Mouse (Mus musculus) layer of hippocampus, postnatal 10 days (tissue): Measurements from ENCODE around the gene Mindy4. TPM values are rescaled to one million over a fixed set of nuclear protein-coding genes. Genes with fewer than 3 reads are reported as not detected.

Source experiments
- DNase-seq, 2 experiments: peaks; one replicate each; pipeline ENCODE4 v3.0.0; 2021; ENCODE audit warnings: low spot score in 2 of 2
- total RNA-seq, 2 experiments: library from RNA; stranded (reverse); gene quantifications; 2 replicates each; pipeline ENCODE4 v1.2.3; 2021

The Mindy4 gene
- total RNA-seq, 2 experiments from 2014 or later = 10.9 to 12.5 TPM

DNA sequence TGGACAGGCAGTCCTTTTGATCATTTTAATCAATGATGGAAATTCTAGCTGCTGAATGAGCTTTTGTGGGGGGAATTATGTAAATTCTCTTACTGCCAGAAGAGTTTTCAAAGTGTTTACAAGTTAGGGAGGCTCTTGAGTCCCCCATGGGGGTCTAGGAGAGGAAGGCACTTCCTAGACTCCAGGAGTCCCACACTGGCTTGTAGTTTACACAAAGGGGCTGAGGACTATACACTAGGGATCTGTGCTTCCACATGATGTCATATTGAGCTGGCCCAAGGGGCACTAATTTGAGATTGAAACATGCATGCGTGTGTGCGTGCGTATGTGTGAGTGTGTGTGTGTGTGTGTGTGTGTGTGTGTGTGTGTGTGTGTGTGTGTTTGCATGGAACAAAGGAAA is 748 bp downstream of the Mindy4 start:
- peak; percentile 25 to 29 for DNase-seq

DNA sequence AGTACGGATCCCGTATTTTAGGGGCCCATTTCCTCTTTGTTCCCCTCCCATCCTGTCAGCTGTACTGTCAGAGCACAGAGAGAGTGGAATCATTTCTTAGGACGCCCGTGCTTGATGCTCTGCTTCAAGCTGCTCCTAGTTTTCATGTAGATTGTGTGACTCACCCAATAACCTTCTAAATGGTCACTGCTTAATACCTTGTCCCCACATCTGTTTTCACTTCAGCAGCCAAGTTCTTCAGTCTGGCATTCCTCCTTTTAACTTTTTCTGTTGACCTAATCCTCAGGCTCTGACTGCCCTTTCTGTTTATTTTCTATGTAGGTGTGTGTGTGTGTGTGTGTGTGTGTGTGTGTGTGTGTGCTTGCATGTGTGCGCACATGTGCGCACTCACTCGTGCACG is 4.6 kb downstream of the Mindy4 start:
- DNase-seq = no peak

DNA sequence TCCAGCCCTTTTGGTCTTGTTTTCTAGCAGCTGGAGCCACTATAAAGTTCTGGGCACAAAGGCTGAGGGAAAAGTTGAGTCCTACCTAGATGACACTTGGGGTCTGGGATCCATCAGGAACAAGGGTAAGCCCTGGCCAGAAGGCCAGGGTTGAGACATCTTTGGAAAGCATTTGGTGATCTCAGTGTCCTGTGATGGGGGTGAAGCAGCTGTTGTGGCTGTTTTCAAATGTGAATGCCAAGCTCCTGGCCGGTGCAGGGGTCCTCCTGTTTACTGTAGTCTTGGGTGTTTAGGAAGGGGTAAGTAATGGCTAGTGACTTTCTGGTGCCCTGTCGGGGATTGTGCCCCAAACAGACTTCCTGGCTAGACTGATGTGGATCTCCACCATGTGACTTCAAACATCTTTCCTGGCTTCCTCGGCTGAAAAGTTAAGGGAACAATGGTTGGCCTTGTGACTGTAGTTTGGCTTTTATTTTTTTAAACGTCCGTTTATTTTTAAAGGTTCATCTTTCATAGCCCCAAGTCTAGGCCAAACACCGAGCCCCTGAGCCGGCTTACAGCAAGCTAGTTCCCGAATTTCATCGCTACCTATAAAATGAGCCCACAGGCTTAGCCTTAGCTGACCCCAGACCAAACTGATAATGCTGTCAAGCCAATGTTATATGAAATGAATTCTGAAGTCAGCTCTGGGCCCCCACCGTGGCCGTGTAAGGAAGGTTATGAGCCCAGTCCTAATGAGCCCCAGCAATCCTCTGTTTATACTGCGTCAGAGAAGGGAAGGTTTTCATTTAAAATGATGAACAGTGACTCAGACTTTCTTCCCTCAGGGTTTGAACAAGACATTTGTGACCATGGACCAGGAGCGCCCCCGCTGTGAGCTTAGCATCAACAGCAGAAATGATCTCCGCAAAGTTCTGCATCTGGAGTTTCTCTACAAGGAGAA is 7.5 kb downstream of the Mindy4 start:
- DNase-seq = no peak

DNA sequence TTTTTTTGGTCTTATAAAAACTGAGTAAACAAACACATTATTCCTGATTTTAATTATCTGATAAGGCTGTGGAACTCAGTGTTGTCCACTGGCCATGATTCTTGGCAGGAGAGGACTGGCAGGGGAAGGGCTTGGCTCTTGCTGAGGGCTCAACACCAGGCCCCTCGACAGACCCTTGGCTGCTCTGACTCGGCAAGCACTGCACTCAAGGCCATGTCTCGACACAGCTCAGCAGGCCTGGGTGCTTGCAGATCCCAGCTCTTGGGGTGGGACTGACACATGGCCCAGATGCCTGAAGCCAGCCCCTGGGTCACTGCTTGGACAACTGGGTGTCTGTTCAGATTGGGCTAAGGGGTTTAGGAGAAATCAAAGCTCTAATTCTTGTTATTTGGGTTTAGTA is 11.4 kb downstream of the Mindy4 start:
- no peak for DNase-seq

DNA sequence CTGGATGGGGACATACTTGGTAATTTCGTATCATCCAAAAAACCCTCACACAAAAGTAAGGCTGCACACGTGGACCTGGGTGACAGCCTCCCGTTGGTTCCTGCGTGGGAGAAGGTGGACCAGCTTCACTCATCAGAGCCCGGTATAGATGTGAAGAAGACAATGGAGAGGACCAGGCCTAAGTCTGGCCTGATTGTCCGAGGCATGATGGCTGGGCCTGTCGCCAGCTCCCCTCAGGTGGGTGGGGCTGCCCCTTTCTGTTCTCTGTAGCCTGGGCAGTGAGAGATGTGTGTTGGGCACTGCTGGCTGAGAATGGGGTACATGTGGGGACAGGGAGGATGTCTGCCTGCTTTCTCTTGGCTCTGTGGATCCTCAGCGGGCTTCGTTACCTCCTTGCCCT is 15.0 kb downstream of the Mindy4 start:
- no peak for DNase-seq

DNA sequence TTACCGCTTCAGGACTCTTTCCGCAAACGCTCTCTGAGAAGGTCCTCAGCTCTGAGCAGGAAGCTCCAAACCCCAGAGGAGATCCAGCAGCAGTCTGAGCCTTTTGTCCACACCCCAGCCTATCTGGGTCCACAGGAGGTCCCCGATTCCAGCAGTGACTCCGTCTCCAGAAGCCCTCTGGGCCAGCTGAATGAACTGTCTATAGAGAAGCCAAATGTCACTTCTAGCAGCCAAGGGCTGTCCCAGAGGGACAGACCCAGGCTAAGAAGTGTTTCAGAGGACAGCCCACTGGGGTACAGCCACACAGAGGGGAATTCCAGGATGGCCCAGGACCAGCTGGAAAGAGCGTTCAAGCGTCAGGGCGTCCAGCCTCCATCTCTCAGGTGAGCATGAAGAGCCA is 20.8 kb downstream of the Mindy4 start:
- no peak for DNase-seq

DNA sequence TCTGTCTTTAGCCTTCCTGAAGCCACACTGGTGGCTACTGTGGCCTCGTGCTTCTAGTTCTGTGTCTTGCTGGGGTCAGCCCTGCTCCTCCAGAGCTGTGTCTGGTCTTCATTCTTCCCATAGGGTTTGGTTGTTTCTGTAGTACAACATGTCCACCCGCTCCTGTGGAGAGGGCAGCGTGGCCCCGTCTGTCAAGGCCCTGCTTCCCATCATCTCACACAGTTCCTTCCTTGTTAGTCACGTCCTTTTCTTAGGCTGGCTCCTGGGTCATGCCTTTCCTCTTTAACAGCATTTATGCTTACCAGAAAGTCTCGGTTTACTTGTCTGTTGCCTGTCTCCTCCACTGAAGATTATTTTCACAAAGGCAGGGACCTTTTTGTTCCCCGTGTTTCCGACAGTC is 26.9 kb downstream of the Mindy4 start:
- DNase-seq = no peak

DNA sequence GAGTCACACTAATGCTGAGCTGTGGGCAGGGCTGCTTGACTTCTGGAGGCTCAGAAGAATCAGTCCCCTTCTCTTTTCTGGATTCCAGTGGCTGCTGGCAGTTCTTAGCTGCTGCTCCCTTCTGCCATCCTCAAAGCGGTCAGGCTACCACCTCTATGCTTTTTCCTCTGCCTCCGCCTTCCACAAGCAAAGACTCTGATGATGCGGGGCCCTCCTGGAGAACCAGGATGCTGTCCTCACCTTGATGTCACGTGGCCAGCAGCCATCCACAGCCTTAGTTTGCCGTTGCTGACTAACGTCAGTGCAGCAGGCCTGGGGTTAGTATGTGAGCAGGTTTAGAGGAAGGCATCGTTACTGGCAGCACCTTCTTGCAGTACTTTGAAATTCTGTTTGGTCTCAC is 28.9 kb downstream of the Mindy4 start:
- DNase-seq = no peak

DNA sequence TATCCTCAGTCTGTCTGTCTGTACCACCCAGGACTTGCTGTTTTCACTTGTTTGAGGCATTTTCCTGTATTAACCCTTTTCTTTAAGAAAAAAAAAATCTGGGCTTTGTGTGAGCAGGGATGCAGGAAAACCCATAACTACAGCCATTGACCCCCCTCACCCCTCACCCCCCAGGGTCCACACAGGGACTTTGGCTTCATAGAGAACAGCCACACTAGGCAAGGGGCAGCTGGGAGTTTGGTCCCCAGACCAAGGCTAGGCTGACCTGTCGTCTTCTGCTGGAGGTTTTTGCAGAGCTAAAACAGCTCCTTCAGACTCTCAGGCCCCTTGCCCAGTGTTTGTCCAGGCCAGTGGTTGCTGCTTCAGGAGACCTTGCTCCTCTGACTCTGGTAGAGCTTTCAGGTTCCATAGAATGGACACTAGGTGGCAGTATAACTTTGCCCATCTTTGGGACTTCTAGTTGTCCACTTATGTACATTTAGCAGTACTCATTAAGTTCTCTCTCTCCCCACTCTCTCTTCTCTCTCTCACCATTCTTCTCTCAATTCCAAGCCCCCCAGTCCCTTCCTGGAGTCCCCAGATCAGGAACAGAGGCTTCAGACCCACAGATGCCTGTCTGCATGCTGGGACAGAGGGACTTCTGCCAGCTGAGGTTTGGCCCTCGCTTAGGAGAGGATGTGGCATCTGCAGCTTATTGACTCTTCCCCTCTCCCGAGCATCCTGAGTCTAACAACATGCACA is 29.5 kb downstream of the Mindy4 start:
- peak; percentile 29 to 46 for DNase-seq

DNA sequence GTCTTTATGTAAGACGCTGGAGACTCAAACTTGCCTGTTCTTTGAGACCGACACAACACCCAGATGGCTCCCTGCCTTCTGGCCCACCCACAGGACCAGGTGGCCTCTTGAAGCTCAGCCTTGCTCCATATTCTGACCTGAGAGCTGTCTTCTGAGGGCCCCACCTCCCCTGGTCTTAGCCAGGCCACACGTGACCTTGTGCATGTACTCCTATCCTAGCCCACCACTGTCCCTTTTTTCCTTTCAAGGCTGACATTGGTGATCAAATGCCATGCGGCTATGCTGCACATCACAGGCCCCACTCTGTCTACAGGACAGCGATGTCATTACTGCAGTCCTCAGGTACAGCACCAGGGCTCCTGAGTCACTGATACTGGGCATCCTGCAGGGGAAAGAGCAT is 30.1 kb downstream of the Mindy4 start:
- no peak for DNase-seq

DNA sequence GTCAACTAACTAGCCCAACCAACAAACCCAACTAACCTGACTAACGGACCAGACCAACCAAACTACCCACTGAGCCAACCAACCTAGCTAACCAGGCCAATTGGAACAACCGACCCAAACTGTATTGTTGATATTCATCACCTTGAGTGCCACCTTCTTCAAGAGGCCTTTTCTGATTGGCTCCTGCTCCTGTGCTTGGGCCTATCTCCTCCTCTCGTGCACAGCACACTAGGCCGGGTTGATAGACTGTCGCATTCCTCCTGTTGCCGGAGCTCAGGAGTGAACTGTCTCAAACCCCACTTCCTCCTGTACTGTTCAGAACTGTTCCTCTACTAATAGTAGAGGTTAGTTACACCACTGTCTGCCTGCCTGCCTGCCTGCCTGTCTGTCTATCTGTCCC is 31.5 kb downstream of the Mindy4 start:
- DNase-seq = no peak

DNA sequence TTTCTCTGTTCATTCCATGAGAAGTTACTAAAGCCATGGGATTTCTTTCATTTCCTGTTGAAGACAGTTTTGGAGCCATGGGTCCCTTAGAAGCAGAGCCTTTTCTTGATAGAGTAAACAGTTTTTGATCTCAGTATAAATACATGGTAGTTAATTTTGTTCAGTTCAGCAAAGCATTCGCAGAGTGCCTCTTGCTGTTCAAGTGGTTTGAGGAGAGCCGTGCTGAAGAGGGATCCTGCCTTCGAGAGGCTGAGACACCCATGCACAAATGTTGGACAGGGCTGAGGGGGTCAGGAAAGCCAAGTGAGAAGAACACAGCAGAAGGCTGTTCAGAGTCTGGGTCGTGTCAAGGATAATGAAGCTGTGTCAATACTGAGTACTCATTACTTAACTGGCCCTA is 32.5 kb downstream of the Mindy4 start:
- DNase-seq = no peak

DNA sequence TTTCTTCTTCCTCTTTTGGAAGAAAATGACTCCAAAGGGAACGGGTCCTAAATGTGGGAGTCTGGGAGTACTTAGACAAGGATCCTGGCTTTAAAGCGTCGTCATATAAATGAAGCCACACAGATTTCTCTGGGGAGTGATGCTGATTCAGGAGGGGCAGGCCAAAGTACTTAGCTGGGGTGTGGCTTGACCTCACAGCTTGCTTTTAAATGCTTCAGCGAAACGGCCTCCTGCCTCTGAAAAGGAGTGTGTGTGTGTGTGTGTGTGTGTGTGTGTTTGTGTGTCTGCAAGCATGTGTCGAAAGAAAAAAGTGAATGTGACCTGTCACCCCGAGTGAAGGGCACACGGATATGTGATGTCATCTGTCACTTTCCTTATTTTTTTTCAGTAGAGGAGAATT is 36.7 kb downstream of the Mindy4 start:
- DNase-seq = no peak

DNA sequence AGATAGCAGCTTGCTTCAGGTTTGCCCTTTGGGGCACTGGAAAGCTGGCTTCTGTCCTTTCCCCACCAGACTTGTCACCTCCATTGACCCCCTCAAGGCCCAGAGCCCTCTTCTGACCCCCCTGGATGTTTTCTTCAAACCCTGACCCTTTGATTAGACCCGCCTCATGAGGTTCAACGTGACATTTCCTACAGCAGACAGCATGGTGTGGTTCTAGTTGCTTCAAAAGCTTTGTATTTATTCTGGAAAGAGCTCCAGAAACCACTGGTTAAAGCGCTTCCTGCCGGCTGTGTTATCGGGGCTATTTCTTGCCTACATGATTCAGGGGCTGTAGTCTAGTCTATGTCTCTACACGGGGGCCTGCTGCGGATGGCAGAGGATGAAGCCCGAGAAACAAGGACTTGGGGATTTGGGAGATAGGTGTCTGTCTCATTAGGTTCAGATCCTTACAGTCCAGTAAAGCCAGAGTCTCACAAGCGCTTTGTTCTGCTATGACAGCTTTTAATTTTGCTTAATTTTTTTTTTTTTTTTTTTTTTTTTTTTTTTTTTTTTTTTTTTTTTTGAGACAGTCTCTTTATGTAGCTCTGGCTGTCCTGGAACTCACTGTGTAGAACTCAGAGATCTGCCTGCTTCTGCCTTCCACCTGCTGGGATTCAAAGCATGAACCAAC is 37.5 kb downstream of the Mindy4 start:
- no peak for DNase-seq

DNA sequence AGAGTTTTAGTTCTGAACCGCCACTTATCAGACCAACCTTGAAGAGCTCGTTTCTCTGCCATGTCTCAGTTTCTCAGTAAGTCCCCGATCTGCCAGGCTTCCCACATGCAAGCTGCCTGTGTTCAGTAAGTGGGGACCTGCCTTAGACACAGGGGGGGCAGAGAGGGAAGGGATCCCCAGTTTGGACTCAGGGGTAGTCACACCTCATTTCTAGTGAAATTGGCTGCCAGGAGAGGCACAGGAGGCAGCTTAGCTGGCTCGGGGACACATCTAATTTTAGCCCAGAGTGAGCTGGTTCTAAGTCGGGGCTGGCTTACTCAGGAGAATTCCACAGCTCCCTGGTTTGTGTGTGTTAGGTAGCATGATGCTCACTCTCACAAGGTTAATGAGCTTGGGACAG is 38.3 kb downstream of the Mindy4 start:
- DNase-seq = no peak

DNA sequence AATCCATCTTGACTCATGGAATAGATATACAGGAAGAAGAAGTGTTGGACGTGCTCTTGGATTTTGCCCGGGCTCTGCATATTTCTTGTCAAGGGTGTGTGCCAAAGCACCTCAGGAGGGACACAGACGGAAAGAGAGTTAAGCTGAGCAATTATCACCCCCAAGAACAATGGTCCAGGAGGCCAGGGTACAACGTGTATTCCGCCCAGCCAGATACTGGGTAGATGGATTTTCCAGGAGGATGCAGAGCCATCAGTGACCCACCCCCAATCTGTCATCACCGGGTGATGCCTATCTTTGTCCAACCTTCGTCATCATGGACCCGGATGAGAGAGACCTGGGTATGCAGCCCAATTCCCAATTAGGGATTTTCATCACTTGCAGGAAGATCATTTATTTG is 42.5 kb downstream of the Mindy4 start:
- no peak for DNase-seq

DNA sequence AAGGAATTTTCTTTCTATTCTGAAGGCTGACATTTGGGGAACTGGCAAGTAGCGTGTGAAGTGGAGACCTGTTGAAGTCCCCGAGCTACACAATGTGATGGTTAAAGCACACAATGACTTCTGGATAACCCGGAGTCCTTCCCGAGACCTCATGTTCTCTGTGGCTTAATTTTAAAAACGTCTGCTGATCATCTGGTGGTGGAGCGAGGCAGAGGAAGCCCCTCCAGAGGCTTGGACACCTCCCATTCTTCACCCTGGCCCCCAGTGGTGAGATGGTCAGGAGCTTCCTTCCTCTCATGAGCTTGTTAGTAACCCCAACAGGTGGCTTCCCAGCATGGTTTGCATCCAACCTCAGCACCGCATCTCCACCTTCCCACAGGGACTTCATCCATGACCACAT is 43.3 kb downstream of the Mindy4 start:
- no peak for DNase-seq

DNA sequence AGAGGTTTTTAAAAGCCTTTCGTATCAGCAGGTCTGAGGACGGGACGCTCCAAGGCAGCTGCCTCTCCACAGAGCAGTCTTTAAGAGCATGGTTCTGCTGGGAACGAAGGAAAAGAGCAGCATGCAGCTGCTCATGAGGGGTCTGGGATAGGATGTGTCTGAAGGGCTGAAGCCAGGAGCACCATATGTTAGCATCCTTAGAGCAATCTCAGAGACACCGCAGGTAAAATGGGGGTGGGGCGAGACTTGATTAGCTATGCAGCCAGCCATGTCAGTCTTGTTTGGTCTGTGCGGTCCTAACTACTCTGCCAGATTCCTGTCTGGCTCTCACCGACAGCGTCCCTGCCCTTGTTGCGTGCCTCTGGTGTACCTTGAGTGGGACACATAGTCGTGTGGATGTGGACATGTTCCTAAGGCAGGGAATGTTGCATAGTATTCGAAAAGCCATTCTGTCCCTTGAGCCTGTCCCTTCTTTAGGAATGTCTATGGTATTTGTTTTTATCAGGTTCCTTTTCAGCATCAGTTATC is 43.8 kb downstream of the Mindy4 start:
- DNase-seq = no peak

DNA sequence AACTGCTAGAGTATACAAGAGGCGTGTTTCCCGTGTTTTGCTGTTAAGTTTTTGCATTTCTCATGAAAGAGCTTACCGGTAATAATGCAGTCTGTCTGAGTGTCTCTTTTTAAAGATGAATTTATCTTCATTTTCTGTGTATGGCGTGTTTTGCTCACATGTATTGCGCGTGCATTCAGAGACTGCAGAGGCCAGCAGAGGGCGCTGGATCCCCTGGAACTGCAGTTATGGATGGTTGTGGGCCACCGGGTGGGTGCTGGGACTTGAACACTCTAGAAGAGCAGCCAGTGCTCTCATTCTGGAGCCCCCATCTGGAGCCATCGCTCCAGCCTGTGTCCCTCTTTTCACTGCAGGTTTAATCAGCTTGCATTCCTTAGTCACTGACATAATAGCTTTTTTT is 46.1 kb downstream of the Mindy4 start:
- no peak for DNase-seq

DNA sequence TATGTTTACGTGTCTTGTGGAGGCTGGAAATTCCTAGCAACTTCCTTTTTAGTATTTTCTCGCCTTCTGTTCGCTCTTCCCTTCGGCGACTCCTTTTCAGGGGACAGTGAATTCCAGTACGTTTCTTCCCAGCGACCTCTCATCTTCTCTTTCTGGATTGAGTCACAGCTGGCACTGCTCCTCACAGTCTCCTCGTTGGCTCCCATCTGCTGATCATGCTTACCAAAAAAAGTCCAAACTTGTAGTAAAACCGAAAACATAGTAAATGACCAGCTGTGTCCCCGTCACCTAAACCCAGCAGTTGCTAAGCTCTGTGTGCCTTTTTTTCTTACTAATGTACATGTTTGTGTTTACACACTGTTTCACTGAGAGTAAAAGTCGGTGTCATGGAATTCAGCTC is 47.6 kb downstream of the Mindy4 start:
- DNase-seq = no peak

DNA sequence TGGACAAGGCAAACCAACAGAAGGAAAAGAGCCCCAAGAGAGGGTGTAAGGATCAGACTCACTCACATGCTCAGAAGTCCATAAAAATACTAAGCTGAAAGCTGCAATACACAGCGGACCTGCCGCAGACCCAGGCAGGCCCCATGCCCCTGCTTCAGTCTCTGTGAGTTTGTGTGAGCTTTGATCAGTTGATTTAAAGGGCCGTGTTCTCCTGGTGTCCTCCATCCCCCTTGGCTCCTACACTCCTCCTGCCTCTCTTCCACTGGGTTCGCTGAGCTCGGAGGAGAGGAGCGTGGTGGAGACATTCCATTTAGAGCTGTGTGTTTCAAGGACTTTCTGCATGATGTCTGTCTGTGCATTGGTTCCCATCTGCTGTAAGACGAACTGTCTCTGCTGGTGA is 48.4 kb downstream of the Mindy4 start:
- no peak for DNase-seq

DNA sequence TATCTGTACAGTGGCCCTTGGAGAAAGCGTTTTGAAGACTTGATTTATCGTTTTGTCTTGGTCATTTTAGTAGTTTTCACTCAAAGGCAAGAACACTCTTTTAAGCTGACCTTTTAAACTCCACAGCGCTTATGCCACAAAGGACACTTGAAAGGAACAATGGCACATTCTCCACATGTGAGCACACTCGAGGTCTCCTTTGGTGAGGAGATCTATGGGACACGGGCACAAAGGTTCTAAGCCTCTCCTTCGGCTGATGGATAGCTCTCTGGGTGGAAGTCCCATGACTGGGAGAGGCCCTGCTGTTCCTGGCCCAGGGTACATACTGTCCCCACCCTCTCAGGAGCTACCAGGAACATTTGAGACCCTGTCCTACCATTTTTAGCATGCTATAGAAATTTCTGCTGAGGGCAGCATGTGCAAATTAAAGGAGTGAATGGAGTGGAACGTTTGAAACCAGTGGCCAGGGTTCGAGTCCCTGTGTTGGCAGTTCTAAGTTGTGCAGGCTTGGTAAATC is 49.6 kb downstream of the Mindy4 start:
- no peak for DNase-seq
